Mouse (Mus musculus) brain, adult 2 months (tissue): ENCODE measurements around the gene Ercc6l.
"Not testable (repeated sequence)": the region's sequence is repeated elsewhere in the genome, so short reads cannot be mapped to it uniquely, and the experiment has no call there.

ENCODE experiments used
- DNase-seq: peaks from one replicate; pipeline ENCODE4 v3.0.0; 2011; ENCODE audit warnings: low read depth, low spot score

Gene Ercc6l

GRCm38 (mm10) chrX:102115676-102116075, 41.2 kb downstream of the Ercc6l start:
- peak; percentile 76 for DNase-seq

- DNase-seq, result not testable (repeated sequence)
These were observed 47.5 kb downstream of the Ercc6l start for GRCm38 (mm10) chrX:102109349-102109748.

- DNase-seq, result not testable (repeated sequence)
These were observed 53.1 kb downstream of the Ercc6l start for GRCm38 (mm10) chrX:102103830-102104229.

GRCm38 (mm10) chrX:102101886-102102285, 55.0 kb downstream of the Ercc6l start:
- DNase-seq, result no peak

GRCm38 (mm10) chrX:102094381-102094904, 62.4 kb downstream of the Ercc6l start:
- no peak for DNase-seq
